Mouse (Mus musculus) CD4-positive helper T cell, adult 2 months (primary cell): Measurements from ENCODE around the gene Ikzf3.

Experiments
- DNase-seq: peaks from one replicate; pipeline ENCODE4 v3.0.0-alpha.2; 2012; ENCODE audit warnings: low read depth, missing footprints, low spot score

Gene Ikzf3

DNA sequence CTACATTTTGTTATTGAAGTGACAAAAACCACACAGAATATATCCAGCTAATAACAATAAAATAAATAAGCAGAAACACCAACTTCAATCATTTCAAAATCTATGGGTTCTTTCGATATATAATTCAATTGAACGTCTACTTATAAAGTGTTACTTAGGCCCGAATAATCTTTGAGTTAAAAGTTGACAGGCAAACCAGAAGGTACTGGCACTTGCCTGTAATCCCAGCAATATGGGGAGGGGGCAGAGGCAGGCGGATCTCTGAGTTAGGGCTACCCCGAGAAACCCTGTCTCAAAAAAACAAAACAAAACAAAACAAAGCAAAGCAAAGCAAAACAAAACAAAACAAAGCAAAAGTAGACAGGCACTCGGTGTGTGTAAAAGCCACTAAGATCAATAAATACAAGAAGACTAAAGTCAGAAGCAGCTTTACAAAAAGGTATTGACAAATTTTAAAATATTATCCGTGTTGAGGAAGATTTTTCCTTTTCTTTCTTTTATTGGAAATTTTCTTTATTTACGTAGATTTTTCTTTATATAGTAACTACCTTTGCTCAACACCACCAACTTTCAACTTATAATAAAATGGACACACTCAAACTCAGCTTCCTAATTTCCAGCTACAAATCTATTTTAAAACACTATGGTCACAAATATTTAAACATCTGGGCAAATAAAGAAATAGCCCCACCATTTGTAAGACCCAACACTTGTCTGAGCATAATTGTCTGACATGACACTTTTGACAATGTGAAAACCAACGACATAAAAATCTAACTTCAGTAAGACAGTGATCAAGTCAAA is 70.0 kb downstream of the Ikzf3 start:
- DNase-seq: no peak

DNA sequence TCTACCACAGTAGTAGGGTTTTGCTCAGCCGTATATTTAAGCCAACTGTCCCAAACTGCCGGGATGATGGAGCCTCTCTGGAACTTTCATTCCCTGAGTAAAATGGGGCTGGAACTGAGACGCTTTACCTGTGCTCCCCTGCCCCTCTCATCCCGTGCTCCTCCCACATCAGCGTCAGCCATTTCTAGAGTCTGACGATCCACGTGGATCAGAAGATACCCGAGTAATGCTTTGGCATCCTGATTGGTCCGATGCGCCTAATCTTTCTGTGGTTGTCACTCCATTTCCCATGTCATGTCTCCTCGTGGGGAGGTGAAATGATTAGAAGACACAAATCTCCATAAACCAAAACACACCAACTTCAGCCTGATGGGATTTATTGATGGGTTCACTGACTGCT is 70.9 kb downstream of the Ikzf3 start:
- no peak for DNase-seq

DNA sequence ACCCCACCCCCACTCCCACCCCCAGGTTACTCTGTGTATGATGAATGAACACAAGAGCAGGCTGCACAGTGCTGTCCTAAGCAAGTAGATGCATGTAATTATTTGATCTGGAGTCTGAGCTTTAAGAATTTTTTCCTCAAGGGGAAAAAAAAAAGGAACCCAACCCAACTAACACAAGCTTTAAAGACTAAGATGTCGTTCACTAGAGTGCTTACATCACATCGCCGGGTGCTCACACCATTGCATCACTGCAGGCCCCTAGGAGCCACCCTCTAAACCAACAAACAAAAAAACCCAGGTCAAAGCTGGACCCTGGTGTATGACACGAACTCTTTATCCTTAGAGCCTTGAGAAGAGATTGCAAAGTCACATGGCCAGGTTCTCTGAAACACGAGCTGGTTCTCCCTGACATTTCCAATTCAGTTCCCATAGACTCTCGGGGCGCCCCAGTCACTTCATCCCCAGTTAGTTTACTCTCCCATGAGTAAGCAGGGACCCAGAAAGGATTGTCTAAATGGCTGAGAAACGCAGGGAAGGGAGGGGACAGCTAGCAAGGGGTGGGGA is 71.8 kb downstream of the Ikzf3 start:
- no peak for DNase-seq

DNA sequence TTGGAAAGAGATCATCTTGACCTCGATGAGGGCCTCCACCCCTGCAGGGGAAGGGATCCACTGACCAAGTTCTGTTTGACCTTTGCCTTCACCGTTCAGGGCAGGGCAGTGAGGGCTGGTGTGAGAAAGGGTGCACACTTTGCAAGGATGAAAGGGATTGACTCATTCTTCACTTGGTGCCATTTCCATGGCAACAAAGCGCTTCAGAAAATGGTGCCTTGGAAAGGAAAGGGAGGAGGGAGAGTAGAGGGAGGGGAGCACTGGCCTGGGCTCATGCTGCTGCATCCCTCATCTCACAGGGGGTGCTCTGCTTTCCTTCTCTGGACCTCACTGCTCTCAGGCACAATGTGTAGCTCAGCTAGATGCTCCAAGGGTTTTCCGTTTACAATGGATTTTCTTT is 73.1 kb downstream of the Ikzf3 start:
- DNase-seq: no peak

DNA sequence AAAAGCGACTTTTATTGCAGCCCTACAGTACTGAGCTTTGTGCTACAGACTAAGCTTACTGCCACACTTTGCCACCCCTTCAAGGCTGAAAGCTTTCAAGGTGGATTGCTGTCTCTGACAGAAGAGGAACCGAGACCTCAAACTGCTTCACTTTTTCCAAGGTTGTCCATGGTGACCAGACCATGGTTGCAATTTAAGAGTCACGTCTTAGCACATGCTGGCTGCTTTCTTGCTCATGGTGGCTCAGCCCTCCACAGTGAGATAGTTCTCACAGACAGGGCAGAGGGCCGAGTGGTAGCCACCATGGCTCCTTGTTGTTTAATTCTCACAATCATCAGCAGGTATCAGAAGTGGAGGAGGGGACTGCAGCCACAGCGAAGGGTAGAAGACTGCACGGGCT is 75.0 kb downstream of the Ikzf3 start:
- no peak for DNase-seq

DNA sequence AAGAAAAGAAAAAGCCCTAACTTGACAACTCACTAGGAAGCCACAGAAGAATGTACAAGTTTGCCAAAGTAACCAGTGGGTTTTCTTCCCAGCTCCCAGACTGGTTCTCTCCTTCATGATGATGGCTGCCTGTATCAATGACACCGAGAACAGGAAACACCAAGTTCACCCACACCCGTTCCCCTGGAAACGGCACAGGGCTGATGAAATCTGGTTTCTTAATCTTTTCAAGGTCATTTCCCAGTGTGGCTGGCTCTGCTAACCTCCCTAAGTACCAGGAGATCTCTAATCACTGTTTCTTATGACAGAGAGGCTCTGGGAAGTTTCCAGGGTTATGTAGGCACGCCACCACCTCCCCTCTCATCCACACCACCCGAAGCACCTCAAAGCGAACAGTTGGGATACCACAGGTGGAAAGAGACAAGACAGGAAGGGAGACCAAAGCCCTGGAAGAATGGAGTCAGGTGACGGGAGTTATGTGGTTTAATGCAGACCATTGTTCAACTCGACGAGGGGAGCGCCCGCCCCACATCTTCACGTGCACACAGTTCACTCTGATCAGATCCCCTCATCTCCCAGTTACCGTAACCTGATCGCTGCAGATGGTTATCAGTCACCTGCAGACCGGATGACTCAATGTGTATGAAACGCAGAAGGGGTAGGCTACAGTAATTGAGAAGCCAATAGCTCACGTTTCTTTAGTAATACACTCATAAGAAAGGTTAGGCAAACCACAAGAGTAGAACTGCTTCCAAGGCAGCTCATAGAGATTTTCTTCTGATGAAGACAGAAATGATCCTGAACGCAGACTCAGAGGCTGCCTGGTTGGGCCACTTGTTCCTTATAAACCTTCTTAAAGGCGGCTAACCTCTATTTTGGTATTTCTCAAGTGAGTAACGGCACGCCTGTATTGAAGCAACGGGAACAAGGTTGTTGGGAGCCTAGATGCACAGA is 75.8 kb downstream of the Ikzf3 start:
- peak; percentile 86 for DNase-seq

DNA sequence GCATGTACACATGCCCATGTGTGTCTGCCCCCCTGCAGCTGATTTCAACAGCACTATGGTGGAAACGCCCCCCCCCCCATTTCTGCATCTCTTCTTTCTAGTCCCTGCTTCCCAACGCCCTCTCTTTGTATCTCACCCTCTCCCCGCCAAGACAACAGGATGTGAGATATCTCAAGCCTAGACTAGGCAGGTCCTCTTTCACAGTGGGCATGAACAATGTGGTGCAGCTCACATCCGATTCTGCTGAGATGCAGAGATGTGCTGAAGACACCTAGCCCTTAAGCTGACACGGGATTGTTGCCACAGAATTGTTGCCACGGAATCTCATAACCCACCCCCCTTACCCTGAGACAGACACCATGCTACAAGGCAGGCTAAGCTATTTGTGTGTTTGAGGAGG is 81.3 kb downstream of the Ikzf3 start:
- DNase-seq: peak; percentile 74

DNA sequence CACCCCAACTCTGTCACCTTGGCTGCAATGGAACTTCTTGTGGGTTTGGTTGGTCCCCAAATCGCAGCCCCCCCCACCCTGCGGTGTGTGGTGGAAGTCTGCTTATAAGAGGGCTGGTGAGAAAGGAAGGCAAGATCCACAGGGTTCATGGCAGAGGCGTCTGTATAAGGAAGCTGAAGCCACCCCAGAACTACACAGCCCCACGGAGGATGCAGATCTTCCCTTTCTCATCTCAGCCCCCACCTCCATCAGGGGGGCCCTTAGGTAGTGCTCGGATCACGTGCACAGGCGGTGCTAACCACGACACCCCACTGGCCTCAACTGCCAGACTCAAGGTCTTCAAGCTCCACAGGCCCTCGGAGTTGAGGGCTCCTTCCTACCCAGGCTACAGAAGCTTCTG is 81.9 kb downstream of the Ikzf3 start:
- DNase-seq: peak; percentile 65

DNA sequence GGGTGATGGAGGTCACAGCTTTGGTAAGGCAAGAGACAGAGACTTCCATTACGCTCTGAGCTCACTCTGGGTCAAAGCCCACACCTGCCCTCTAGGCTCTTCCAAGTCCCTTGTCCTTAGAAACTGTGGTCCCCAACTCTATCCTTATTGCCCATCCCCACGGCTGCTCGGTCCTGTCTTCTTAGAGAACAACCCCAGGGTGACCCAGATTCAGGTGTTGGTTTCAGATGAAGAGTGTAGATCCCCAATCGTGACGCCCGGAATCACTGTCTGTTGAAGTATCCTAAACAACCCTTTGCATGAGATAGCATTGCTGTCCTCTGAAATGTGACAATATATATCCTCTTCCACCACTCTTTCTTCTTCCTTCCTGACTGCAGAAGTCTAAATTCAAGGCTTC is 83.6 kb downstream of the Ikzf3 start:
- no peak for DNase-seq

DNA sequence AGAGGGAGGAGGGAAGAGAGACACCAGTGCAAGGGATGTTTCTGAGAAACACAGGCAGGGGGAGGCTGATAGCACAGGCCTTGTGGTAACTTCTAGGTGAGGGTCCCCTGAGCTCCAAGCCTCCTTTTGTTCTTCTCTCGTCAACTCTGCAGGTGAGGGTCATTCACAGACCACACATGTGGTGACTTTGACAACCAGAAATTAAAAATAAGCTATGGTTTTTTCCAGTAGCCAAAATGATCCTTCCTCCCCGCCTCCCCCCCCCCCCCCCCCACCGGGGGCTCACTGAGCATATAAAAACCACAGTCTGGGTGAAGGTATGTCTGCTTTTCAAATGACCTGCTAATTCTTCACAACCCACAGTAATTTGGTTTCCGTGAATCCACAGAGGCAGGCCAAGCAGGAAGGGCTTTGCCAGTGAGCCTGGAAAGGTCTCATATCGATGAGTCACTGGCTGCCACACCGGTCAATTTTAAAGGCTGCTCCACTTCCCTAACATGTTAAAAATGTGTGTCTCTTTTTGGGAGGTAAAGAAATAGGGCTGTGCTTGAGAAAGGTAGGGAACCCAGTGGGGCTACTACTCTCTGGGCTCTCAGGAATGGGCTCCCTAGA is 84.6 kb downstream of the Ikzf3 start:
- DNase-seq: no peak

DNA sequence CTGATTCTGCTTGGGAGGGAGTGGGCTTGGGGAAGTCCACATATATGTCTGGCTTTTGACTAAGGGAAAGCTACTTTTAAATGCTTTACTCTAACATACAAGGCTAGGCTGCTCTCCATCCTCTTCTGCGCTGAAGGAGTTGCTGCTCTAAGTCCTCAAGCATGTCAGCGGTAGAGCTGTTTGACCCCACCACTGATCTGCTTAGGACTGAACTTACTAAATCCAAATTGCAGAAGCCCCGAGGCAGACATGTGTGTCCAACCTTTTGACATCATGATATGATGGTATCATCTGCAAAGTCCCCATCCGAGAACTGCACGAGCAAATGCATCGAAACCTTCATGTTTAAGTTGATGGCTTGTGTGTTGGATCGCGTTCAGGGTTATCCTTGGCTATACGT is 86.0 kb downstream of the Ikzf3 start:
- no peak for DNase-seq

DNA sequence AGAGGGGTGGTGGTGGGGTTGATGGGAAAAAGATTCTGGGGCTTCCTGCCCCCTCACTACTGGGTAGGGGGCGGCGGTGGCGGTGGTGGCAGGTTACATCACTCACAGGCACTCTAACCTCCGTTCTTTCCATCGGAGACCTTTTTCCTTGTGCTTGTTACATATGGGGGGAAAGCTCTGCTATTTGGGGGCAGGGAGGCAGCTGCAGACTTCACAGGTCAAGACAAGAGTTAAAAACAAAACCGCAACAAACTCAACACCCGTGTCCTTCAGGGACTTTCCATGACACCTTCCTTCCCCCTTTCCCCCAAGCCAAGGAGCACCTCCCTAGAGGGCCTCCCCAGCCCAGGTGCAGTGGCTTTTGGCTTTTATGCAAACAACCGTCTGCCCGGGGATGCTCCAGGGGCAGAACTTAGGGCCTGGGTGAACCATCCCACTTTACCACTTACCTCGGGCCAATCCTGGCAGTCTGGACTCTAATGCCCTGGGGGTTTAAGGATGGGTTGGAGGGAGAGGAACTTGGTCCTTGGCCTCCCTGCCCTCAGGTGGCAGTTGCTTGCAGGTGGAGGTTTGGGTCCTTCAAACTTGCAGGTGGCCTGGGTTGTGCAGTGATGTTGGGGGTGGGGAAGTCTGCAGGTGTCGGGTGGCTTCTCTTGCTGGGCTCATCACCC is 86.6 kb downstream of the Ikzf3 start:
- peak; percentile 64 for DNase-seq

DNA sequence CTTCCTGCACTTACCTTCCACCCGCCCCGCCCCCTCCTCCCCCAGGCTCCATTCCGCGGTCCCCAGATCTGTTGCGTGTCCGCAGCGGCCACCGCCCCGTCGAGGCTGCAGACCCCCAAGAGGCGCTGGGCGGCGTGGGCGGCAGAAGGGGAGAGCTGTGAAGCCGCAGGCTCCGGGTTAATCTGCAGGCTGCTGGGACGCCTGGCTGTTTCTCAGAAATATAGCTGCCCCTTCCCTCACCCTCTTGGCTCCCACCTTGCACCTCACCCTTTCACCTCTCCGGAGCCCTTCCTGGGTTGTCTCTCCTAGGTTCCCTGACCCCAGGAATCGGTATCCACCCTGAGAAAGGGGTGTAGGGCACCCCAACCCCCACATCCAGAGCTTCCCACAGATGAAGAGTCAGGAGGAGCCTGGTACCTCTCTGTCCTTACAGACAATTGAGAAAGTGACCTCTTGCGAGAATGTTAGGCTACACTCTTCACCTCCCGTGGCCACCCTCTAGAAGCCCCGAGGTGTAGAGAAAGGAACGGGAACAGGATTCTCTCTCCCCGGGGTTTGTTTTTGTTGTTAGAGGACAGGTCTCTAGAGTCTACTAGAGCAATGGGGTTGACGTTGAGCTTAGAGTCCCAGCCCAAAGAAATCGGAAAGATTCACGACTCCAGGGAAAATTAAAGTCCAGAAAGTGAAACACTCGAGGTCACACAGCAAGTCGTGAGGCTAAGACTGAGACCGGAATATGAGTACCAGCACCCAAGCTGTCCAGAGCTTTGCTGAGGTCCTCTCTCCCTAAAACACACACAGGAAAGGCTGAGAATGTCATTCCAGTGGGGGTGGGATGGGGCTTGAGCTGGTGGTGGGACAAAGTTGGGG is 87.5 kb downstream of the Ikzf3 start:
- DNase-seq: no peak

DNA sequence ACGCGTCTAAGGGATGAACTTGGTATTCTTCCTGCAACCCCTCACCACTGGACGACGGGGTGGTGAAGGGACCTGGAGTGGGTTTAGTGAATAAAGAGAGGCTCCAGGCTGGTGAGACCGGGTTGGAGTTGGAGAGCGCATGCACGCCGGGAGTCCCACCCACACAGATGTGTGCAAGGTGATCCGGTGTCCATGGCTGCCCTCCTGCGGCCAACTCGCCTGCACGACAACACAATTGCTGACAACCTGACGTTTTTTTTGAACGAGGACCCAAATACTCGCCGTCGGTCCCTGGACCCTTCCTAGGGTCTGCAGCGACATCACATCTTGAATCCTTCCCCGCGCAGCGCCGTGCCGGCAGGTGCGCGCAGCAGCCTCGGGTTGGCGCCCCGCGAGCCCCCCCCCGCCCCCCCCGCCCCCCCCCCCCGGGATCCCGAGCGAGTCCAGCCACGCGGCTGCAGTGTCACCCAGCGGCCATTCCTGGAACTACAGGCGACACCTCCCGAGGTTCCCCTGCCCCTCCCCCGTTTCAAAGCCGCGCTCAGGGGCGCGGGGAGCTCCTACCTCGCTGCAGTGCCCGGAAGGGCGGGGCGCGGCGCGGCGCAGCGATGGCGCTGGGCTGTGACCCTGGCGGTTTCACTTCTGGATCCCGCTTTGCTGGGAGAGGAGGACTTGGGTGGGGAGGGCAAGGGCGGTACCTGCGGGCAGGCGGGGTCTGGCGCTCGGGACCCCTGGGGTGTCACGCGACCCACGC is 88.3 kb downstream of the Ikzf3 start:
- DNase-seq: peak; percentile 97

DNA sequence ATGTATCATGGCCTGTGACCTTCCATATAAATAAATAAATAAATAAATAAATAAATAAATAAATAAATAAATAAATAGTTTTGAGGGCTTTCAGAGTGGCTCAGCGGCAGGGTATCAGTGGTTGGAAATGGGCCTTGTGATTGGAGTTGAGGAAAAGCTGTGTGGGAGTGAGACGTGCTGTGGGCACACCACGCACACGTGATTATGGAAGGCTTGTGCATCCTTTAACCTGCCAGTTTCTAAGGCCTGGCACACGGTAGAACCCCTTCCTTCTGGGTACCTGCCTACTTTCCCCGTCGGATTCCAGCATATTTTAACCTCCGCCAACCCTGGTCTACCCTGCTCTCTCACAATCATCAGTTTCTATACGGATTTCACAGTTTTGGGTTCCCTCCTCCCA is 88.9 kb downstream of the Ikzf3 start:
- DNase-seq: no peak

DNA sequence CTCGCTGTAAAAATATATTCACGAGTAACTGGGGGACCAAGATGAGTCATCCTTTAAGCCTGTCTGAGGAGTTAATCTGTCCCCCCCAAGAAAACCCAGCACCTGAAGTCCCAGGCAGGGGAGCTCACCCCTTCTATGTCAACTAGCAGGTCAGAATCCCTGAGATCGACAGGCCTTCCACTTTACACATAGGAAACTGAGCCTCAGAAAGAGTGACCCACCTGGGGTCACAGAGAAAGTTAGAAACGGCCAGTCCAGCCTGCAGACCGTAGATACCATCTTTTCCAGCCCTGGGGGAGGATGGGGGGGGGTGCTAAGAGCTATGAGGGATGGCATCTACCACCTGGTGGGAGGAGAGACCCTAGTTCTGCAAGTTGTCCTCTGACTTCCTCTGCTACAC is 89.3 kb downstream of the Ikzf3 start:
- no peak for DNase-seq

DNA sequence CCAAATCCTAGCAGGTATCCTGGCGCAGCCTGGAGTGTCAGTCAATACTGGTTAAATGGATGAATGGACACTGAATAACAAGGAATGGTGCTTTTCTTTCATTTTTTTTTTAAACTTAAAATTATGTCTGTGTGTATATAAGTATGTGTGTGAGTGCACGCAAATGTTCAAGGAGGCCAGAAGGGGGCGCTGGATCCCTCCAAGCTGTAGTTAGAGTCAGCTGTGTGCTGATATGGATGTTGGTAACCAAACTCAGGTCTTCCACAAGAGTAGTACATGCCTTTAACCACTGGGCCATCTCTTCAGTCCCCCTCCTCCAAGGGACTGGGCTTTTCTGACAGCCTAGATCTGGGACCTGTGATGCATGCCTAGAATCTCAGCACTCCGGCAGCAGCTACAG is 90.3 kb downstream of the Ikzf3 start:
- peak; percentile 43 for DNase-seq

DNA sequence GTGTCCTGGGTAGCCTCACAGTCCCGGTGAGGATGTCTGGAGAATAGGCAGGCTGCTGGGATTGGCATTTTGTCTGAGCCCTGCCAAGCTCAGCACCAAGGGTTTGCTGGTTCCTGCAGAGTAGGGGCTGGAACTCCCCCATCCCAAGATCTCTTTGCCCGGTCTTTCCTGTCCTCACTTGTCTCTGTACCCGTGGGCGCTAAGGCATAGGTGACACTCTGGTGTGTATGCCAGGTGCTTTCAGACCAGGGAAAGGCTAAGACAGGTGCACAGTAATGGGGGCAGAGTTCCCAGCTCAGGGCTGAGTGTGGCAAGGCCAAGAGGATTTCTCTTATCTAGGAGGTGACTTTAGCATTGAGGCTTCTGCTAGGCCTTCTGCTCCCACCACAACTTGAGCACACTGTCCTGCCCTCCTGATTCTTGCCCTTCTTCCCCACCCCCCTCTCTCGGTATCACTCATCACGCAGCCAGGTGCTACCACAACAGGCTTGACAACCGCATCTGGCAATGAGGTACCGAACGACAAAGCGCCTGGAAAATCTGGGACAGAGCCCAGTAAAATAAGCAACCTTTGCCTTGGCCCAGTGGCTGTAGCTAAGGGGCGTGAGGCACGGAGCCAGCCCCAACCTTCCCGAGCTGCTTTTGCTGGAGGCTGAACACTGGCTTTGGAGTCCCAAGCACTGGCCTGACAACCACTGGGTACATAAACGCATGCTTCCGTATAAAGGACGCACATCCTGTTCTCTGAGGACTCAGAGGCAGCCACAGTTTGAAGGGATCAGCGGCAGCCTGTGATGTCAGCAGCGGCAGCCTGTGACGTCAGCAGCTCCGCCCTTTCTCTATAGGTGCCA is 95.7 kb downstream of the Ikzf3 start:
- DNase-seq: peak; percentile 63

DNA sequence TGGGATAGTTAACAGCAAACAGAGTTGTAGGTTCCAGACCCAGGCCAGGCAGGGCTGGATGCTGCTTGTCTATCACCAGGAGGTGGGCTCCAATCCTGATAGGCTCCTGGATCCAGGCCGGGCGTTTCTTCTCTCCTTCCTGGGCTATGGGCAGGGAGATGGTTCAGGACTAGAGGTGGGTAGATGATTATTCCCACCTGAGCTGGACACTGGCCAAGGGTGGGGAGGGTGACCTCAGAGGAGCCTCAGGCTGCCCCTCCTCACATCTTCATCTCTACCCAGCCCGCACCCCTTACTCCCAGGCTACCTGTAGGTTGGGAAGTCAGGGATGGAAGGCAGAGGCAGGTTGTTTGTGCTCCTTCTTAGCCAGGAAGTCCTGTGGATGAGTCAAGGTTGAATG is 96.4 kb downstream of the Ikzf3 start:
- no peak for DNase-seq
